Mouse (Mus musculus): Measurements from ENCODE around the gene Snap91. TPM values are rescaled to one million over a fixed set of nuclear protein-coding genes. Genes with fewer than 3 reads are reported as not detected.

Gene Snap91
- polyA plus RNA-seq, 1 experiment from 2014 or later, result 6.6 TPM

GRCm38 (mm10) chr9:86810213-86810612, 70.2 kb downstream of the Snap91 start:
- no peak overlapping the region for H3K4me3 ChIP-seq
- no peak for ATAC-seq (ENCODE audit: low FRiP score, low read depth)

DNA sequence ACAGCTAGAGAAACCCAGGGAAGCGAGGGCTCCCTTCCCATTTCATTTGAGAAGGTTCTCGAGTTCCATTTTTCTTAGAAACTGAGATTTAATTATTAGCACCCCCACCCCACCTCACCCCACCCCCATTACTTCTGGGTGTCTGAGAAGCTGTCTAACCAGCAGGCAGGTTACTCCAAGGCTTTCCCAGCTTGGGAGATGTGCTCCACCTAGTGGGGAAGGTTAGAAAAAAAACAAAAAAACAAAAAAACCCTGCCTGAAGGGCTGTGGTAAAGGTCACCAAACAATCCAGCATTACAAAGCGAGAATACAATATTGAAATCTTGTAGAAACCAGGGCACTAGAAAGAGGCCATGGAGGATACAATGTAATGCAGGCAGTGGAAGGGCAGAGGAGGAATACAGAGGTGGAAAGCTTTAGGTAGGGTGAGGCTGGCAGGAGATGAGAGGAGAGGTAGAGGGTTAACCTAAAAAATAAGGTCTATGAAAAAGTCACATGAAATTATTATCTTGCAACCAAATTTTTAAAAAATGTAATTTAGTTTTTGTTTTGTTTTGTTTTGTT, 79.8 kb downstream of the Snap91 start:
- Histone ChIP-seq H3K9me3 (no peaks in the 10 kb centered on the region), H3K27ac (no peak overlapping the region), H3K27me3 (no peaks in the 10 kb centered on the region), H3K4me3 (no peak overlapping the region), H3K4me1 (peaks cover 26% of the 10 kb centered on the region), H3K4me2 (replicated peaks) (no peak overlapping the region), H3K9ac (no peak overlapping the region), H3K36me3 (no peaks in the 10 kb centered on the region)
- WGBS, result 24% methylated on average over 3 of the region's 3 CpGs
- ATAC-seq (ENCODE audit: low FRiP score, low read depth), result 0 out of 2 replicates have a peak, but pooled peaks have one; percentile 11

More at GRCm38 (mm10) chr9:86810213-86810612, 70.2 kb downstream of the Snap91 start:
- WGBS, result 81% methylated on average over 3 of the region's 3 CpGs
- Histone ChIP-seq H3K9me3 (no peaks in the 10 kb centered on the region), H3K4me2 (replicated peaks) (no peak overlapping the region), H3K27me3 (no peaks in the 10 kb centered on the region), H3K36me3 (no peaks in the 10 kb centered on the region), H3K27ac (no peak overlapping the region), H3K9ac (no peak overlapping the region), H3K4me1 (peaks cover 8% of the 10 kb centered on the region)

GRCm38 (mm10) chr9:86799099-86799498, 81.4 kb downstream of the Snap91 start:
- 50% methylated on average over 7 of the region's 7 CpGs for whole genome bisulfite sequencing

DNA sequence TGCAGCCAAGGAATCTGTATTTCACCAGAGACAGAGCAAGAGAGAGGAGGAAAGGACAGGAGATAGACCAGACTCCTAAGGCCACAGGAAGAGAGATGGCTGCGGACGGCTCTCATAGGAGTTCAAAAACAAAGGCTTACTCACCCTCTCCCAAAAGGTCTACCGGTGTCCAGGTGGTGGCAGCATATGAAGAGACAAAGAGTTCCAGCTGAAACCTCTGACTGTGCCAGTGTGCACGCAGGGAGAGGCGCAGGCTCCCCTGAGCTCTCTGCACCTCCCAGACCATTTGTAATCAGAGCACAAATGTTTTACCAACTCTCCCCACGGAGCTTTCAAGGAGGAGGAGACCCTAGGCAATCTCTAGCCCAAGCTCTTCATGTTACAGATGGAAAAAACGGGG, 81.8 kb downstream of the Snap91 start:
- WGBS, result 39% methylated on average over 7 of the region's 7 CpGs
- peaks cover 19% of the 10 kb centered on the region for H3K4me1 ChIP-seq
- no peaks in the 10 kb centered on the region for H3K36me3 ChIP-seq
- no peak overlapping the region for H3K9ac ChIP-seq
- H3K4me3 ChIP-seq, result no peak overlapping the region
- H3K27me3 ChIP-seq, result no peaks in the 10 kb centered on the region
- no peak overlapping the region for H3K27ac ChIP-seq
- H3K9me3 ChIP-seq, result no peaks in the 10 kb centered on the region
- no peak overlapping the region for H3K4me2 ChIP-seq (replicated peaks)
- no peak for ATAC-seq (ENCODE audit: low FRiP score, low read depth)

More at GRCm38 (mm10) chr9:86799099-86799498, 81.4 kb downstream of the Snap91 start:
- no peak overlapping the region for H3K4me2 ChIP-seq (replicated peaks)
- H3K27me3 ChIP-seq, result no peaks in the 10 kb centered on the region
- no peak overlapping the region for H3K9ac ChIP-seq
- no peaks in the 10 kb centered on the region for H3K36me3 ChIP-seq
- H3K4me3 ChIP-seq, result no peak overlapping the region
- H3K27ac ChIP-seq, result no peak overlapping the region
- peaks cover 19% of the 10 kb centered on the region for H3K4me1 ChIP-seq
- H3K9me3 ChIP-seq, result no peaks in the 10 kb centered on the region
- ATAC-seq (ENCODE audit: low FRiP score, low read depth), result no peak

GRCm38 (mm10) chr9:86798129-86798528, 82.3 kb downstream of the Snap91 start:
- Histone ChIP-seq H3K27ac (no peak overlapping the region), H3K27me3 (no peaks in the 10 kb centered on the region), H3K9ac (no peak overlapping the region), H3K4me2 (replicated peaks) (no peak overlapping the region), H3K4me3 (no peak overlapping the region), H3K9me3 (no peaks in the 10 kb centered on the region), H3K4me1 (peaks cover 17% of the 10 kb centered on the region), H3K36me3 (no peaks in the 10 kb centered on the region)
- whole genome bisulfite sequencing, result 82% methylated on average over 5 of the region's 5 CpGs
- no peak for ATAC-seq (ENCODE audit: low FRiP score, low read depth)

GRCm38 (mm10) chr9:86797553-86797952, 82.9 kb downstream of the Snap91 start:
- Histone ChIP-seq H3K4me2 (replicated peaks) (no peak overlapping the region), H3K36me3 (no peaks in the 10 kb centered on the region), H3K27me3 (no peaks in the 10 kb centered on the region), H3K9ac (no peak overlapping the region), H3K4me1 (peaks cover 13% of the 10 kb centered on the region; the same call in 1 of the 2 replicates), H3K9me3 (no peaks in the 10 kb centered on the region), H3K4me3 (no peak overlapping the region), H3K27ac (no peak overlapping the region)
- 81% methylated on average over 4 of the region's 4 CpGs for WGBS
- ATAC-seq (ENCODE audit: low FRiP score, low read depth), result no peak

DNA sequence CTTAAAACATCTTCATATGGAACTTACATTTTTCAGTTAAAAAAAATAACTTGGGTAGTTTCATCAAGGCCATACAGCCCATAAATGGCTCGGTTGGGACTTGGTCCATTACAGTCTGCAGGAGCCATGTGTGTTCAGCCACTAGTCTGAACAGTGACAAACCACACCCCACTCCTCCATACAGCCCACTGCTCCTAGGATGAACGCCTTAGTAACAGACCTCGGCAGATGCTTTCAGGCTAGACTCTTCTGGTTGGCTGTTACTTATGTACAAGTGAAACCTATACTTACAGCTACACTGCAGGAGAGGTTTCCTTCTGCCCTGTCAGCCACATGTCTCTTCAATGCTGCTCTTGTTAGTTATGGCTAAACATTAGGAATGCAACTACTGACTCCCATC, 85.2 kb downstream of the Snap91 start:
- Histone ChIP-seq H3K9ac (no peak overlapping the region), H3K27ac (no peak overlapping the region; the same call in 1 of the 2 replicates), H3K4me3 (no peak overlapping the region), H3K9me3 (no peaks in the 10 kb centered on the region), H3K4me1 (peaks cover 13% of the 10 kb centered on the region; the same call in 1 of the 2 replicates), H3K27me3 (no peaks in the 10 kb centered on the region), H3K36me3 (no peaks in the 10 kb centered on the region), H3K4me2 (replicated peaks) (no peak overlapping the region)
- WGBS, result 45% methylated on average over 3 of the region's 3 CpGs
- 0 out of 2 replicates have a peak, but pooled peaks have one; percentile 28 for ATAC-seq (ENCODE audit: low FRiP score, low read depth)

- H3K4me1 ChIP-seq, result peaks cover 9% of the 10 kb centered on the region; the same call in 1 of the 2 replicates
- WGBS, result 91% methylated on average over 7 of the region's 7 CpGs
- H3K27ac ChIP-seq, result no peak overlapping the region
- no peak overlapping the region for H3K4me3 ChIP-seq
- no peak for ATAC-seq (ENCODE audit: low FRiP score, low read depth)
- H3K4me2 ChIP-seq (replicated peaks), result no peak overlapping the region
- H3K36me3 ChIP-seq, result no peaks in the 10 kb centered on the region
- H3K9me3 ChIP-seq, result no peaks in the 10 kb centered on the region
- H3K27me3 ChIP-seq, result no peaks in the 10 kb centered on the region
- no peak overlapping the region for H3K9ac ChIP-seq
These were observed 88.5 kb downstream of the Snap91 start for GRCm38 (mm10) chr9:86791927-86792326.

DNA sequence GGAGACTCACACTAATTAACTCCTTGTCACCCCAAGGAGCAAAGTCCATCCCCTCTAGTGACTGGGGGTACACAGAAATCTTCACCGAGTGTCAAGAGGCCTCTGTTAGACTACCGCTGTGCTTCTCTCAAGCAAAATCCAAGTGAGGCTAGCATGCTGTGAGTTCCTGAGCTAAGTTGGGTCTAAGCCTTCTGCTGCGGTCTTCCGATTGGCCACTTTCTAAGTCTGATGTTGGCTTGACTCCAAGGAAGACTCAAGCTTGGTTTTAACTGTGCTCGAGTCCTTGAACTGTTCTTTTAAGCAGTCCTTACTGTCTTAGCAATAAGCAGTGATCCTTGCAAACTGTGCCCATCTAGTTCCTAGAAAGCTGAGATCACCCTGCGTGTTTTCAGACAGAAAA, 91.3 kb downstream of the Snap91 start:
- ATAC-seq (ENCODE audit: low FRiP score, low read depth), result no peak

DNA sequence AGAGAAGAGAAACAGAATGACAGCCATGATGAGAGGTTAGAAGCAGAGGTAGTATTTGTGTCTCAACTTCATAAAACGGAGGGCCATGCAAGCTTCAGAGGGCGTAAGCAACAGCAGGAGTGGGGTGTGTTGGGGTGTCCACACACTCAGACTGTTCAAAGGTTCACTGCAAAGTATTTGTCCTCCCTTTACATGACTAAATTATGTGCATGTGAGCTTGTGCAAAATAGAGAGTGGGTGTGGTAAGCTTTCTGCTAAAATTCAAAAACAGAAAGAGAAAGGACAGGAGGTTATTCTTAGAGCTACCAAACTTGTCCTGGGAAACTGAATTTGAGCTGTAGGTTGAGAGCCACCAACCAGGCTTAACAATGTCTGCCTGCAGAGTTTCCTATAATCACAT, 97.6 kb downstream of the Snap91 start:
- no peaks in the 10 kb centered on the region for H3K9me3 ChIP-seq
- no peaks in the 10 kb centered on the region for H3K4me1 ChIP-seq
- no peak overlapping the region for H3K4me2 ChIP-seq (replicated peaks)
- ATAC-seq (ENCODE audit: low FRiP score, low read depth), result no peak
- H3K9ac ChIP-seq, result no peak overlapping the region
- H3K27me3 ChIP-seq, result no peaks in the 10 kb centered on the region
- H3K4me3 ChIP-seq, result no peak overlapping the region
- 91% methylated on average over 2 of the region's 2 CpGs for WGBS
- no peak overlapping the region for H3K27ac ChIP-seq
- no peaks in the 10 kb centered on the region for H3K36me3 ChIP-seq

More for the DNA sequence above, 91.3 kb downstream of the Snap91 start:
- no peak overlapping the region for H3K9ac ChIP-seq
- H3K4me2 ChIP-seq (replicated peaks), result no peak overlapping the region
- H3K36me3 ChIP-seq, result no peaks in the 10 kb centered on the region
- H3K4me3 ChIP-seq, result no peak overlapping the region
- 86% methylated on average over 6 of the region's 6 CpGs for WGBS
- no peaks in the 10 kb centered on the region for H3K9me3 ChIP-seq
- H3K4me1 ChIP-seq, result peaks cover 9% of the 10 kb centered on the region; the same call in 1 of the 2 replicates
- H3K27me3 ChIP-seq, result no peaks in the 10 kb centered on the region
- no peak overlapping the region; the same call in 1 of the 2 replicates for H3K27ac ChIP-seq

GRCm38 (mm10) chr9:86781426-86781825, 99.0 kb downstream of the Snap91 start:
- no peak overlapping the region for H3K4me3 ChIP-seq
- no peaks in the 10 kb centered on the region for H3K9me3 ChIP-seq
- no peak overlapping the region for H3K9ac ChIP-seq
- WGBS, result 87% methylated on average over 4 of the region's 4 CpGs
- H3K27me3 ChIP-seq, result no peaks in the 10 kb centered on the region
- 0 out of 2 replicates have a peak, but pooled peaks cover 5% of the 10 kb centered on the region for H3K4me1 ChIP-seq
- H3K27ac ChIP-seq, result no peak overlapping the region
- no peak for ATAC-seq (ENCODE audit: low FRiP score, low read depth)
- H3K4me2 ChIP-seq (replicated peaks), result no peak overlapping the region
- H3K36me3 ChIP-seq, result no peaks in the 10 kb centered on the region

- 0 out of 2 replicates have a peak, but pooled peaks cover 6% of the 10 kb centered on the region for H3K4me1 ChIP-seq
These were observed 102.2 kb downstream of the Snap91 start for GRCm38 (mm10) chr9:86778212-86778611.

GRCm38 (mm10) chr9:86777309-86777708, 103.1 kb downstream of the Snap91 start:
- no peak overlapping the region for H3K4me2 ChIP-seq (replicated peaks)
- H3K36me3 ChIP-seq, result no peaks in the 10 kb centered on the region
- no peak overlapping the region for H3K27ac ChIP-seq
- no peak for ATAC-seq (ENCODE audit: low FRiP score, low read depth)
- no peaks in the 10 kb centered on the region for H3K27me3 ChIP-seq
- H3K4me3 ChIP-seq, result no peak overlapping the region
- WGBS, result 44% methylated on average over 7 of the region's 7 CpGs
- 0 out of 2 replicates have a peak, but pooled peaks cover 10% of the 10 kb centered on the region for H3K4me1 ChIP-seq
- H3K9ac ChIP-seq, result no peak overlapping the region
- no peaks in the 10 kb centered on the region for H3K9me3 ChIP-seq

More at GRCm38 (mm10) chr9:86778212-86778611, 102.2 kb downstream of the Snap91 start:
- no peak for ATAC-seq (ENCODE audit: low FRiP score, low read depth)
- no peaks in the 10 kb centered on the region for H3K36me3 ChIP-seq
- H3K4me2 ChIP-seq (replicated peaks), result no peak overlapping the region
- no peaks in the 10 kb centered on the region for H3K9me3 ChIP-seq
- no peak overlapping the region for H3K9ac ChIP-seq
- H3K27me3 ChIP-seq, result no peaks in the 10 kb centered on the region
- 69% methylated on average over 4 of the region's 4 CpGs for WGBS
- no peak overlapping the region for H3K27ac ChIP-seq
- no peak overlapping the region for H3K4me3 ChIP-seq
